Mouse (Mus musculus): Measurements from ENCODE around the gene Acacb. TPM values are rescaled to one million over a fixed set of nuclear protein-coding genes. Genes with fewer than 3 reads are reported as not detected.

Gene Acacb
- polyA plus RNA-seq, 1 experiment from 2014 or later = 4.5 TPM

DNA sequence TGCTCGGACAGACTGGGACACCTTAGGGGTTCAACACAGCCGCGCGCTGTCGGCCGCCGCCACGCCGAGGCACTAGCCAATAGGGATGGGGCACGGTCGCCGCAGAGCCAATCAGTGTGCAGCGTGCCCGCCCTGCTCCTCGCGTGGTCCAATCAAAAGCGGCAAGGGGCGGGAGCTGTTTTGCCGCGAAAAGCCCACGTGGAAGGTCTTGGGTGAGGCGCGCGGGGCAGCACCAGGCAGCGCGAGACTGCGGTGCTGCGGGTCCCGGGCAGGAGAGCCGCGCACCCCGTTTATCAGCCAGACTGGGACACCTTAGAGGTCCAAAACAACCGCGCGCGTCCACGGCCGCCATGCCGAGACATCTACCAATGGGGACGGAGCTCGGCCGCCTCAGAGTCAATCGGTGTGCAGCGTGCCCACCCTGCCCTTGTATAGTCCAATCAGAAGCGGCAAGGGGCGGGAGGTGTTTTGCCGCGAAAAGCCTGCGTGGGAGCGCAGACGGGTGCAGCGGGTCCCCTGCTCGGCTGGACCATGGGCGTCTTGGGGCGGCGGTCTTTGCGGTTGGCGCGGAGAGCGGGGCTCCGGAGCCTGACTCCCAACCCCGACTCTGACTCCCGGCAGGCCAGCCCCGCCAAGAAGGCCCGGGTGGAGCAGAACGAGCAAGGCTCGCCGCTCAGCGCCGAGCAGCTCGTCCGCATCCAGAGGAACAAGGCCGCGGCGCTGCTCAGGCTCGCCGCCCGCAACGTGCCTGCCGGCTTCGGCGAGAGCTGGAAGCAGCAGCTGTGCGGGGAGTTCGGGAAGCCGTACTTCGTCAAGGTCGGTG lies 15.4 kb upstream of the Acacb start:
- H3K9ac ChIP-seq (ENCODE audit: low read length) = peak overlapping the region; percentile 70
- H3K4me3 ChIP-seq (ENCODE audit: low read depth, low read length) = peak overlapping the region; percentile 71
- H3K27me3 ChIP-seq (ENCODE audit: control insufficient read depth, insufficient read depth, low read length) = no peaks in the 10 kb centered on the region
- no peaks in the 10 kb centered on the region for H3K36me3 ChIP-seq (ENCODE audit: control insufficient read depth, insufficient read depth, low read length)
- ATAC-seq (ENCODE audit: insufficient number of reproducible peaks, low FRiP score, low TSS enrichment, low read depth) (peak; percentile 97), DNase-seq (ENCODE audit: low spot score) (peak; percentile 96)
- WGBS = under 1% methylated on average over 84 of the region's 87 CpGs
- peaks cover 10% of the 10 kb centered on the region for H3K4me1 ChIP-seq (ENCODE audit: control insufficient read depth, insufficient read depth, low read length)
- H3K9me3 ChIP-seq (ENCODE audit: control insufficient read depth, low read length) = no peaks in the 10 kb centered on the region
- peak overlapping the region; percentile 84 for H3K4me2 ChIP-seq (ENCODE audit: low read depth, severe bottlenecking)
- H3K27ac ChIP-seq (replicated peaks; ENCODE audit: low read depth, low read length) = 0 out of 2 replicates have a peak overlapping the region, but pooled peaks have one; percentile 30

DNA sequence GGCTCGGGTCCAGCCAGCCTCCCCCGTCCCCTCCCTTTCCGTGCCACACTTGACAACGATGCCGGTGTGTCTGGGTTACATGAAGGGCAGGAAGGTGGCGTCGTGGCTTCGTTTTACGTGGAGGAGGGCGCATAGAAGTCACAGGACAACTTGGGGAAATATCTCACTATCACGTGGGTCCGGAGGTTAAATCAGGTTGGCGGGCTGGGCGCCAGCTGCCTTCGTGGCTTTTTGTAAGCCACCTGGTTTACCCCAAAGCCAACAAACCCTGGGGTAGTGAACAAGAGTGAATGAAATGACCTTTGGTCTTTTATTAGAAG lies 14.9 kb upstream of the Acacb start:
- no peaks in the 10 kb centered on the region for H3K27me3 ChIP-seq (ENCODE audit: control insufficient read depth, insufficient read depth, low read length)
- H3K36me3 ChIP-seq (ENCODE audit: control insufficient read depth, insufficient read depth, low read length) = no peaks in the 10 kb centered on the region
- peaks cover 10% of the 10 kb centered on the region for H3K4me1 ChIP-seq (ENCODE audit: control insufficient read depth, insufficient read depth, low read length)
- H3K9ac ChIP-seq (ENCODE audit: low read length) = peak overlapping the region; percentile 70
- H3K9me3 ChIP-seq (ENCODE audit: control insufficient read depth, low read length) = no peaks in the 10 kb centered on the region
- DNase-seq (ENCODE audit: low spot score) (no peak), ATAC-seq (ENCODE audit: insufficient number of reproducible peaks, low FRiP score, low TSS enrichment, low read depth) (no peak)
- H3K4me2 ChIP-seq (ENCODE audit: low read depth, severe bottlenecking) = peak overlapping the region; percentile 84
- H3K4me3 ChIP-seq (ENCODE audit: low read depth, low read length) = peak overlapping the region; percentile 71
- 0 out of 2 replicates have a peak overlapping the region, but pooled peaks have one; percentile 30 for H3K27ac ChIP-seq (replicated peaks; ENCODE audit: low read depth, low read length)
- WGBS = 0% methylated on average over 15 of the region's 15 CpGs

DNA sequence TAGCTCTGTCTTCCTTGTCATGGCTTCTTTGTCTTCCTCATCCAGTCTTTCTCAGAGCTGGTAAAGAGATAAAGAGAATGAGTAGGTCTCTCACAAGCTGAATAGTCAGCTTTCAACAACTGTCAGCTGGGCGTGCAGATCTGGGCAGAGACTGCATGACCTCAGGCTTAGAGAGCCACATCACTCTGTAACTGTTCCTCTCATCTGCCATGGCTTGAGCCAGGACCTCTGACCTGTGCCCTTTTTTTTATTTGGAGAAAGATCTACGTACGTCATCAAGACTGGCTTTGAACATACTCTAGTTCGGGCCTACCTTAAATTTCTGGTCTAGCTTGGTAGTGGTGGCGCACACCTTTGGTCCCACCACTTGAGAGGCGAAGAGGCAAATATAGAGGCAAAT lies 13.5 kb upstream of the Acacb start:
- no peaks in the 10 kb centered on the region for H3K27me3 ChIP-seq (ENCODE audit: control insufficient read depth, insufficient read depth, low read length)
- H3K4me3 ChIP-seq (ENCODE audit: low read depth, low read length) = no peak overlapping the region
- peaks cover 2% of the 10 kb centered on the region; the same call in 1 of the 2 replicates for H3K36me3 ChIP-seq (ENCODE audit: control insufficient read depth, insufficient read depth, low read length)
- 84% methylated on average over 6 of the region's 6 CpGs for WGBS
- H3K9me3 ChIP-seq (ENCODE audit: control insufficient read depth, low read length) = no peaks in the 10 kb centered on the region
- no peak overlapping the region for H3K4me2 ChIP-seq (ENCODE audit: low read depth, severe bottlenecking)
- no peak overlapping the region for H3K27ac ChIP-seq (replicated peaks; ENCODE audit: low read depth, low read length)
- DNase-seq (ENCODE audit: low spot score) (no peak), ATAC-seq (ENCODE audit: insufficient number of reproducible peaks, low FRiP score, low TSS enrichment, low read depth) (no peak)
- H3K9ac ChIP-seq (ENCODE audit: low read length) = no peak overlapping the region
- H3K4me1 ChIP-seq (ENCODE audit: control insufficient read depth, insufficient read depth, low read length) = peaks cover 10% of the 10 kb centered on the region

DNA sequence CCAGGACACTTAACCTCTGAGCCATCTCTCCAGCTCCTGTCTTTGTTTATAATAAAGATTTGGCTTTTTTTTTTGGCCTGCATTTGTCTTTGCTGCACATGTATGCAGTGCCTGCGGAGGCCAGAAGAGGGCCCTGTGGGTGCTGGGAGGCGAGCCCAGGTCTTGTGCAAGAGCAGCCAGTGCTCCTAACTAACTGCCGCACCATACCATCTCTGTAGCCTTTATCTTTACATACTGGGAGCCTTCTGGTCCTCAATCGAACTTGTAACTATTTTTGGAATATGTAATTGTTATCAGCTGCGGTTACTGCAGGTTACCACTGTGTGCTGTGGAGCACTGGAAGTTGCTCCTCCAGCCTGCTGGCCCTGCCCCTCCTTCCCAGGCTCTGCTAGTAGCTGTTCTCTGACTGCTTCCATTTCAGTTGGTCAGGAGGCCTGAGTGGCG lies 12.2 kb upstream of the Acacb start:
- Histone ChIP-seq H3K9me3 (ENCODE audit: control insufficient read depth, low read length) (no peaks in the 10 kb centered on the region), H3K9ac (ENCODE audit: low read length) (no peak overlapping the region), H3K27me3 (ENCODE audit: control insufficient read depth, insufficient read depth, low read length) (no peaks in the 10 kb centered on the region), H3K4me1 (ENCODE audit: control insufficient read depth, insufficient read depth, low read length) (peaks cover 10% of the 10 kb centered on the region), H3K4me2 (ENCODE audit: low read depth, severe bottlenecking) (no peak overlapping the region), H3K36me3 (ENCODE audit: control insufficient read depth, insufficient read depth, low read length) (peaks cover 2% of the 10 kb centered on the region), H3K27ac (replicated peaks; ENCODE audit: low read depth, low read length) (no peak overlapping the region), H3K4me3 (ENCODE audit: low read depth, low read length) (no peak overlapping the region)
- peak; percentile 43 for DNase-seq (ENCODE audit: low spot score)
- ATAC-seq (ENCODE audit: insufficient number of reproducible peaks, low FRiP score, low TSS enrichment, low read depth) = no peak
- 74% methylated on average over 6 of the region's 6 CpGs for whole genome bisulfite sequencing

DNA sequence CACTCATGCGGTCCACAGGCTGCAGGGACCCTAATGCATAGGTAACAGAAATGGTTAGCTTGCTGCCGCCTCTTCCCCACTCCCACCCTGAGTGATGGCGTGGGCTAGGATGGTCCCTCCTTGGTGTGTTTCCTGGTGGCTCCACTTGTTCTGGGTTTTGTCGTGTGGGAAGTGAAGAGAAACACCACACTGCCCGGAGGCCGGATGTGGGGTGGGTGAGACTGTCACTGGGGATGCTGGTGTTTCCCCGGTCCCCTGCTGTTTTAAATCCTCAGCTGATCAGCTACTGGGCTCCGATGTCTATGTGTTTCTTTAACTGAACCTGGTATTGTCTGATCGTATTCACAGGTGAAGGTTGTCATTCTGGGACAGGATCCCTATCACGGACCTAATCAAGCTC lies 10.8 kb upstream of the Acacb start:
- no peaks in the 10 kb centered on the region for H3K27me3 ChIP-seq (ENCODE audit: control insufficient read depth, insufficient read depth, low read length)
- ATAC-seq (ENCODE audit: insufficient number of reproducible peaks, low FRiP score, low TSS enrichment, low read depth) = no peak
- WGBS = 86% methylated on average over 10 of the region's 10 CpGs
- H3K9ac ChIP-seq (ENCODE audit: low read length) = no peak overlapping the region
- DNase-seq (ENCODE audit: low spot score) = no peak
- H3K4me3 ChIP-seq (ENCODE audit: low read depth, low read length) = no peak overlapping the region
- no peak overlapping the region for H3K4me2 ChIP-seq (ENCODE audit: low read depth, severe bottlenecking)
- peaks cover 10% of the 10 kb centered on the region for H3K4me1 ChIP-seq (ENCODE audit: control insufficient read depth, insufficient read depth, low read length)
- no peaks in the 10 kb centered on the region for H3K9me3 ChIP-seq (ENCODE audit: control insufficient read depth, low read length)
- H3K36me3 ChIP-seq (ENCODE audit: control insufficient read depth, insufficient read depth, low read length) = peaks cover 2% of the 10 kb centered on the region
- H3K27ac ChIP-seq (replicated peaks; ENCODE audit: low read depth, low read length) = no peak overlapping the region

DNA sequence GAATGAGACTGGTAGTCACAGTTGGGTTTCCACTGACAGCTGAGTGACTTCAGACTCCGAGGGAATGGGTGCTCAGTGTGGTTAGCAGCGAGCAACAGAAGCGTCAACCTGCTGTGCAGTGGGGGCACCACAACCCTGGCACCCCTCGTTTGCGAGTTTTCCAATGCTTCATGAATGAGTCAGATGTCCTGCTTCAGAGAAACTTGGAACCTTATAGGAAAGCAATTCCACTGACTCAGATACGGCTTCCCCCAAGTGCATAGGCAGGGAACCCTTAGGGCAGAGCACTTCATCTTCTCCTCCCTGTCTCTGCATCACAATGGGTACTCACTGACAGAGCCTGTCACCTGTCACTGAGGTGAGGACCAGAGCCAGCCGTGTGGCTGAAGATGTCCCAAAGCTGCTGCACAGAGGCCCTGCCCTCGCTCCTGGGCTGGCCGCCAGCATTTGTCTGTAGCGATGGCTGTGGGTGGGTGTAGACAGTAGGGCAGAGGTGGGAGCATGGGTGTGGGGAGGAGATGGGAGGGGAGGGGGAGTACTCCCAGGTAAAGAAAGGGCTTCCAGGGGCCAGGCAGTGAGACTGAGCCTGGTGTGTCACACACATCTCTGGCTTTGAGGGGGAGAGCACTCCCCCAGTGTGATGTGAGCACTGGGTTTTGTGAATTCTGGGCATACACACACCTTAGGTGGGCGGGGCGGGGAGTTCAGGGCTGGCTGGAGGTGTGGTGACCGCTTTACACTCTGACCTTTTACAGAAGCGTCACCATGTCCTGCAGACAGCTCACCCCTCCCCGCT lies 8.7 kb upstream of the Acacb start:
- WGBS = 89% methylated on average over 15 of the region's 15 CpGs
- Histone ChIP-seq H3K9ac (ENCODE audit: low read length) (no peak overlapping the region), H3K36me3 (ENCODE audit: control insufficient read depth, insufficient read depth, low read length) (peaks cover 2% of the 10 kb centered on the region), H3K9me3 (ENCODE audit: control insufficient read depth, low read length) (no peaks in the 10 kb centered on the region), H3K27ac (replicated peaks; ENCODE audit: low read depth, low read length) (no peak overlapping the region), H3K4me2 (ENCODE audit: low read depth, severe bottlenecking) (no peak overlapping the region), H3K4me3 (ENCODE audit: low read depth, low read length) (no peak overlapping the region), H3K27me3 (ENCODE audit: control insufficient read depth, insufficient read depth, low read length) (no peaks in the 10 kb centered on the region), H3K4me1 (ENCODE audit: control insufficient read depth, insufficient read depth, low read length) (peaks cover under 1% of the 10 kb centered on the region; the same call in 1 of the 2 replicates)
- ATAC-seq (ENCODE audit: insufficient number of reproducible peaks, low FRiP score, low TSS enrichment, low read depth) (no peak), DNase-seq (ENCODE audit: low spot score) (no peak)

DNA sequence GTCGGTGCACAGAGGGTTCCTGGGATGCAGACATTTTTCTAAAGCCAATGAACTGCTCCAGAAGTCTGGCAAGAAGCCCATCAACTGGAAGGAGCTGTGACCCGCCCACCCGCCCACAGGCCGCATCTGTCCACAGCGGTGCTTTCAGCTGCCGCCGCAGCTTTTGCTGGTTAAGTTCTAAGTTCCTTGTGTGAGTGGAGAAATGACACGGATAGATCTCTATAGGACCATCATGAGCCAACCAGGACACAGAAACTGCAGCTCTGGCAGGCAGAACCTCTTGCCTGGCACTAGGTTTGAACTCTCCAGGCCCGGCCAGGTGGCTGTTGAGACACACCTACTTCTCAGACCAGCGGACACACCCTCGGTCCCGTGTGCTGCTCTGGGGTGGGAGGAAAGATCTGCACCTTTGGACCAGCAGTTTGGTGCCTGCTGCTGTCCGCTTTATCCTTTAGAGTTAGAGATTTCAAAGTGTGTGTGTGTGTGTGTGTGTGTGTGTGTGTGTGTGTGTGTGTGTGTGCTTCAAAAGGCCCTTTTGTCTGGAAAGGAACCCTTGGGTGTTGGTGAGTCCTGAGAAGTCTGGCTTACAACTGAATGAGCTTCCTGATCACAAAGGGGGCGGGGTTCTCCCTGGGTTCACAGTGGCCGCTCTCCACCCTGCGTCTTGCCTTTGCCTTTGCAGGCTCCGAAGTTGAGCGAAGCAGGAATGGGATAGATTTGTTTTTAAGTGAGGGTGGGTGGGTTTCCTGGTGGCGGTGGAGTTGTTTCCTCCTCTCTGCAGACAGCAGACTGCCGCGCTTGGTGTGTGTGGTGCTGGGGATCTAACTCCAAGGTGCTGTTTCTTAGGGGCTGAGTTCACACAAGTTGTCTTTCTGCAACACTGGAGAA lies 7.8 kb upstream of the Acacb start:
- no peaks in the 10 kb centered on the region for H3K9me3 ChIP-seq (ENCODE audit: control insufficient read depth, low read length)
- ATAC-seq (ENCODE audit: insufficient number of reproducible peaks, low FRiP score, low TSS enrichment, low read depth) (no peak), DNase-seq (ENCODE audit: low spot score) (no peak)
- H3K9ac ChIP-seq (ENCODE audit: low read length) = no peak overlapping the region
- H3K27ac ChIP-seq (replicated peaks; ENCODE audit: low read depth, low read length) = no peak overlapping the region
- H3K4me2 ChIP-seq (ENCODE audit: low read depth, severe bottlenecking) = no peak overlapping the region
- H3K4me1 ChIP-seq (ENCODE audit: control insufficient read depth, insufficient read depth, low read length) = no peaks in the 10 kb centered on the region
- H3K27me3 ChIP-seq (ENCODE audit: control insufficient read depth, insufficient read depth, low read length) = no peaks in the 10 kb centered on the region
- H3K36me3 ChIP-seq (ENCODE audit: control insufficient read depth, insufficient read depth, low read length) = peaks cover 2% of the 10 kb centered on the region
- 80% methylated on average over 21 of the region's 21 CpGs for WGBS
- no peak overlapping the region for H3K4me3 ChIP-seq (ENCODE audit: low read depth, low read length)

DNA sequence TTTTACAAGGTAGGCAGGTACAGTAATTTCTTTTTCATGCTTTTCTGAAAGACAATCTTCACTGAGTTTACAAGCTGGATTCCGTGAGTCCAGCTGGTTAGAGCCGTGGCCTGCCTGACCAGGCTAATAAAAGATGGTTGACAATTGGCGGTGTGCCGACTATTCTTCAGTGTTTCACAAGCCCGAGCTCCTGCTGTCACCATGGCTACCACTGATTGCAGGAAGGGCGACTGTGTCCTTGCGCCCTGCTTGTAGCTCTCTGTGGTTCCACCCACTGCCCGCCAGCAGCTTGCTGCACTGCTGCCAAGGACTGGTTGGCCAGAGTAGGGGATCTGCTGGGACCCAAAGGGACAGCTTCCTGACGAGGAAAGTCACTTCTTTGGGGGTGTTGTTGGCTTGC lies 7.2 kb upstream of the Acacb start:
- Histone ChIP-seq H3K4me1 (ENCODE audit: control insufficient read depth, insufficient read depth, low read length) (no peaks in the 10 kb centered on the region), H3K36me3 (ENCODE audit: control insufficient read depth, insufficient read depth, low read length) (peaks cover 2% of the 10 kb centered on the region), H3K9me3 (ENCODE audit: control insufficient read depth, low read length) (no peaks in the 10 kb centered on the region), H3K4me3 (ENCODE audit: low read depth, low read length) (no peak overlapping the region), H3K27me3 (ENCODE audit: control insufficient read depth, insufficient read depth, low read length) (no peaks in the 10 kb centered on the region), H3K4me2 (ENCODE audit: low read depth, severe bottlenecking) (no peak overlapping the region), H3K27ac (replicated peaks; ENCODE audit: low read depth, low read length) (no peak overlapping the region), H3K9ac (ENCODE audit: low read length) (no peak overlapping the region)
- no peak for ATAC-seq (ENCODE audit: insufficient number of reproducible peaks, low FRiP score, low TSS enrichment, low read depth)
- no peak for DNase-seq (ENCODE audit: low spot score)
- WGBS = 65% methylated on average over 9 of the region's 9 CpGs

All from limb, embryonic 11.5 days (tissue).